Mouse (Mus musculus) E14TG2a.4 (cell line): ENCODE measurements around the gene Lsm6.

Experiments used
- H3K27me3 ChIP-seq: 2 replicates; pipeline ENCODE4 v1.6.1; 2014; ENCODE audit warnings: low read length, control low read depth; ENCODE audit not compliant: insufficient read depth
- H3K36me3 ChIP-seq: 2 replicates; pipeline ENCODE4 v1.6.1; 2014; ENCODE audit warnings: low read length, control low read depth; ENCODE audit not compliant: insufficient read depth
- H3K4me1 ChIP-seq: replicated peaks from 2 replicates; pipeline ENCODE4 v1.6.1; 2014; ENCODE audit warnings: low read depth, low read length, control low read depth
- H3K4me3 ChIP-seq: replicated peaks from 2 replicates; pipeline ENCODE4 v1.5.1; 2014; ENCODE audit warnings: mild to moderate bottlenecking, low read length
- H3K9me3 ChIP-seq: 2 replicates; pipeline ENCODE4 v1.6.1; 2014; ENCODE audit warnings: low read length, control low read depth
- CTCF ChIP-seq: conservative IDR thresholded peaks from 2 replicates; pipeline ENCODE4 v1.5.1; 2014; ENCODE audit warnings: low read length
- NANOG ChIP-seq: IDR thresholded peaks from 2 replicates; pipeline ENCODE4 v1.6.1; 2014; ENCODE audit warnings: borderline replicate concordance, low read length, mixed read lengths
- POU5F1 ChIP-seq: IDR thresholded peaks from 2 replicates; pipeline ENCODE4 v1.6.1; 2014; ENCODE audit warnings: low read length, borderline replicate concordance

Lsm6 gene

GRCm38 (mm10) chr8:78810207-78810675, 10.7 kb downstream of the Lsm6 start:
- no peak for TF ChIP-seq CTCF
- Histone ChIP-seq H3K4me3 (no peak overlapping the region), H3K9me3 (no peaks in the 10 kb centered on the region), H3K4me1 (peaks cover 20% of the 10 kb centered on the region), H3K36me3 (peaks cover 85% of the 10 kb centered on the region), H3K27me3 (no peaks in the 10 kb centered on the region)

GRCm38 (mm10) chr8:78809454-78810206, 11.3 kb downstream of the Lsm6 start:
- Histone ChIP-seq H3K4me1 (peaks cover 20% of the 10 kb centered on the region), H3K36me3 (peaks cover 90% of the 10 kb centered on the region), H3K9me3 (no peaks in the 10 kb centered on the region), H3K4me3 (no peak overlapping the region), H3K27me3 (no peaks in the 10 kb centered on the region)
- TF ChIP-seq NANOG (no peak), POU5F1 (no peak), CTCF (no peak)

- peaks cover 16% of the 10 kb centered on the region for H3K4me1 ChIP-seq
- H3K9me3 ChIP-seq: no peaks in the 10 kb centered on the region
- peaks cover 96% of the 10 kb centered on the region for H3K36me3 ChIP-seq
- no peak overlapping the region for H3K4me3 ChIP-seq
- H3K27me3 ChIP-seq: no peaks in the 10 kb centered on the region
- TF ChIP-seq POU5F1 (no peak), NANOG (no peak), CTCF (no peak)
These were observed 12.1 kb downstream of the Lsm6 start for GRCm38 (mm10) chr8:78808888-78809287.

GRCm38 (mm10) chr8:78808439-78808838, 12.5 kb downstream of the Lsm6 start:
- H3K9me3 ChIP-seq: no peaks in the 10 kb centered on the region
- no peak for TF ChIP-seq POU5F1
- TF ChIP-seq CTCF: no peak
- no peak for TF ChIP-seq NANOG
- H3K36me3 ChIP-seq: peaks cover 99% of the 10 kb centered on the region
- H3K4me3 ChIP-seq: no peak overlapping the region
- no peaks in the 10 kb centered on the region for H3K27me3 ChIP-seq
- H3K4me1 ChIP-seq: peaks cover 19% of the 10 kb centered on the region

GRCm38 (mm10) chr8:78807283-78807682, 13.7 kb downstream of the Lsm6 start:
- Histone ChIP-seq H3K4me3 (no peak overlapping the region), H3K4me1 (peaks cover 31% of the 10 kb centered on the region), H3K36me3 (peaks cover 88% of the 10 kb centered on the region), H3K27me3 (no peaks in the 10 kb centered on the region), H3K9me3 (no peaks in the 10 kb centered on the region)
- no peak for TF ChIP-seq CTCF
- TF ChIP-seq NANOG: no peak
- no peak for TF ChIP-seq POU5F1

- H3K27me3 ChIP-seq: no peaks in the 10 kb centered on the region
- no peak for TF ChIP-seq NANOG
- TF ChIP-seq POU5F1: no peak
- no peak for TF ChIP-seq CTCF
These were observed 14.9 kb downstream of the Lsm6 start for GRCm38 (mm10) chr8:78806006-78806405.

GRCm38 (mm10) chr8:78801201-78801600, 19.7 kb downstream of the Lsm6 start:
- Histone ChIP-seq H3K27me3 (no peaks in the 10 kb centered on the region), H3K36me3 (peaks cover 39% of the 10 kb centered on the region), H3K4me1 (peaks cover 28% of the 10 kb centered on the region), H3K4me3 (no peak overlapping the region), H3K9me3 (no peaks in the 10 kb centered on the region)
- TF ChIP-seq POU5F1: no peak
- TF ChIP-seq NANOG: no peak
- no peak for TF ChIP-seq CTCF

More at GRCm38 (mm10) chr8:78806006-78806405, 14.9 kb downstream of the Lsm6 start:
- Histone ChIP-seq H3K4me1 (peaks cover 42% of the 10 kb centered on the region), H3K9me3 (no peaks in the 10 kb centered on the region), H3K4me3 (no peak overlapping the region), H3K36me3 (peaks cover 80% of the 10 kb centered on the region)

- H3K4me1 ChIP-seq: peaks cover 27% of the 10 kb centered on the region
- peaks cover 3% of the 10 kb centered on the region; the same call in 1 of the 2 replicates for H3K9me3 ChIP-seq
- TF ChIP-seq POU5F1: no peak
- TF ChIP-seq CTCF: no peak
- TF ChIP-seq NANOG: no peak
- H3K27me3 ChIP-seq: no peaks in the 10 kb centered on the region
- H3K36me3 ChIP-seq: peaks cover 15% of the 10 kb centered on the region
- H3K4me3 ChIP-seq: no peak overlapping the region
These were observed 22.3 kb downstream of the Lsm6 start for GRCm38 (mm10) chr8:78798671-78799070.
